Mouse (Mus musculus): ENCODE results near the gene Gm45015. TPM values are rescaled to one million over a fixed set of nuclear protein-coding genes. Genes with fewer than 3 reads are reported as not detected.

The Gm45015 gene
- total RNA-seq (2021) = not detected
- long read RNA-seq, experiment 1 = 0 reads
- long read RNA-seq, experiment 2 = 0 reads

GRCm38 (mm10) chrX:73336740-73337139, at the start of gene Gm45015:
TSS of gene Gm45015 (minus strand) at chrX:73336840.
- no peak for DNase-seq
- H3K27ac ChIP-seq = no peak within 1 kb of the TSS
- intact Hi-C loops (cut with DNase I) = no loop called here
- no peak for TF ChIP-seq CTCF (IDR thresholded peaks at IDR 0.05)
- H3K4me3 ChIP-seq = no peak within 1 kb of the TSS

GRCm38 (mm10) chrX:73384924-73385323, 48.3 kb upstream of the Gm45015 start:
- H3K27ac ChIP-seq = no peak overlapping the region
- TF ChIP-seq CTCF (IDR thresholded peaks at IDR 0.05) = no peak
- DNase-seq = no peak
- intact Hi-C loops (cut with DNase I) = no loop called here
- H3K4me3 ChIP-seq = no peak overlapping the region

DNA sequence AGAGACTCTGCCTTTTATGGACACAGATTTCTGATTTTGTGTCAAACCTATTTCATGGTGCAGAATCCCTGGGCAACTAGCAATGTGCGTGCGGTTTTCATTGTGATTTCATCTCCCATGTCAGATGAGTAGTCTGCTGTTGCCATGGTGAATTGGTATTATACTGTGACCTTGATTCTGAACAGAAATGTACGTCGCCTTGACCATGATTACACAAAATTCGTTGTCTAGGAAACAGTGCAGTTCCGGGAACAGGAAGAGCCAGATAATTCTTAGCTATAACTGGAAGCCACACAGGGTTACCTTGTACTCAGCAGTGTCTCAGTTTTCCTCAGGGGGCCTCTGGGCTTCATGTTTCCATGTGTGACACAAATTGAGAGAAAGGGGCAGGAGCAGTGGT, 47.8 kb upstream of the Gm45015 start:
- Histone ChIP-seq H3K27ac (no peak overlapping the region), H3K4me3 (no peak overlapping the region)
- no peak for TF ChIP-seq CTCF (IDR thresholded peaks at IDR 0.05)
- DNase-seq = no peak
- intact Hi-C loops (cut with DNase I) = no loop called here

DNA sequence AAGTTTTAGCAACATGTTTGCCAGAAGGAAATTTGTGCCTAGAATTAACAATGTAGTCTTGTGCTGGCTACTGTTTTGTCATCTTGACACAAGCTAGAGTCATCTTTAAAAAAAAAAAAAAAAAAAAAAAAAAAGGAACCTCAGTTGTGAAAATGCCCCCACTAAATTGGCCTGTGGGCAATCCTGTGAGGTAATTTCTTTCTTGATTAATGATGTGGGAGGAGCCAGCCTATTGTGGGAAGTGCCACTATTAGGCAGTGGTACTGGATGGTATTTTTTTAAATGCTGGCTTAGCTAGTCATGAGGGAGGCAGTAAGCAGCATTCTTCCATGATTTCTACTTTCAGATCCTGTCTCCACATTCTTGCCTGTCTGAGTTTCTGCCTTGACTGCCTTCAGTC, 26.7 kb upstream of the Gm45015 start:
- Histone ChIP-seq H3K4me3 (no peak overlapping the region), H3K27ac (no peak overlapping the region)
- DNase-seq = no peak
- intact Hi-C loops (cut with DNase I) = no loop called here
- no peak for TF ChIP-seq CTCF (IDR thresholded peaks at IDR 0.05)

GRCm38 (mm10) chrX:73356719-73357118, 20.1 kb upstream of the Gm45015 start:
- intact Hi-C loops (cut with DNase I) = no loop called here

DNA sequence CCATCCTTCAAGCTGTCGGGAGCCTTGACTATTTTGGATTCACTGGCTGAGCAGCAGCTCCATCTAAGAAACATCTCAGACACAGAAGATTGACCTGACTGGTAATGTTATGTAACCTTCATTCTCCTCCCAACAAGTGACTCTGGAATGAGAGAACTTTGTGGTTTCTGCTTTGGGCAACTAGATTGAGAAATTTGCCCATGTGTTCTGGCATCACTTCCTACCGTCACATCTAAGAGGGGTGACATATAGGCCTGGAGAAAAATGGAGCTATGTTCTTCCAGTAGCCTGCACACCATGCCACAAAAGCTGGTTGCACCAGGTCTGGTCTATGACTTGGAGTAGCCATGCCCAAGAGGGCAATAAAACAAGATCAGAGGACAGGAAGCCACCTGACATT, 19.5 kb upstream of the Gm45015 start:
- no peak for DNase-seq
- intact Hi-C loops (cut with DNase I) = no loop called here
- Histone ChIP-seq H3K27ac (no peak overlapping the region), H3K4me3 (no peak overlapping the region)
- TF ChIP-seq CTCF (IDR thresholded peaks at IDR 0.05) = no peak

More at GRCm38 (mm10) chrX:73356719-73357118, 20.1 kb upstream of the Gm45015 start:
- no peak overlapping the region for H3K27ac ChIP-seq
- no peak for DNase-seq
- TF ChIP-seq CTCF (IDR thresholded peaks at IDR 0.05) = no peak
- H3K4me3 ChIP-seq = no peak overlapping the region

- no peak for DNase-seq
- intact Hi-C loops (cut with DNase I) = no loop called here
- no peak overlapping the region for H3K27ac ChIP-seq
- no peak for TF ChIP-seq CTCF (IDR thresholded peaks at IDR 0.05)
- no peak overlapping the region for H3K4me3 ChIP-seq
Observed at GRCm38 (mm10) chrX:73344346-73344745, 7.7 kb upstream of the Gm45015 start.

DNA sequence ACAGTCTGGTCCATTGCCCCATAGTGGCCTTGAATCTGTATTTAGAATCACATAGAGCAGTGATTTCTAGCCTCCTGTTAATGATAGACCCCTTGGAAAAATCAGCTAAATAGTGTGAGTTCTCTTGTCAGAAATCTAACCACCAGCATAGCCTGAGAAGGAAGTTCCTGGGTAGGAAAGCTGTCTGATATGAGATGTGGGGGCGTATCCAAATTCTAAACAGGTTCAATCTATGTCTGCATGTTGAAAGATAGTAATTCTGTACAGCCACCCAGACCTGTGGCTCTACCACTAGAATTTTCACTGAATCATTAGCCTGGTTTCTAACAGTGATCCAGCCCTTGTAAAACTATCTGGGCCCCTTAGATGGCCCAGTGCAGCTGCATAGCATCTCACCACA, 7.2 kb upstream of the Gm45015 start:
- H3K4me3 ChIP-seq = no peak overlapping the region; the same call in 1 of the 2 replicates
- no peak for DNase-seq
- intact Hi-C loops (cut with DNase I) = no loop called here
- no peak for TF ChIP-seq CTCF (IDR thresholded peaks at IDR 0.05)
- no peak overlapping the region for H3K27ac ChIP-seq

DNA sequence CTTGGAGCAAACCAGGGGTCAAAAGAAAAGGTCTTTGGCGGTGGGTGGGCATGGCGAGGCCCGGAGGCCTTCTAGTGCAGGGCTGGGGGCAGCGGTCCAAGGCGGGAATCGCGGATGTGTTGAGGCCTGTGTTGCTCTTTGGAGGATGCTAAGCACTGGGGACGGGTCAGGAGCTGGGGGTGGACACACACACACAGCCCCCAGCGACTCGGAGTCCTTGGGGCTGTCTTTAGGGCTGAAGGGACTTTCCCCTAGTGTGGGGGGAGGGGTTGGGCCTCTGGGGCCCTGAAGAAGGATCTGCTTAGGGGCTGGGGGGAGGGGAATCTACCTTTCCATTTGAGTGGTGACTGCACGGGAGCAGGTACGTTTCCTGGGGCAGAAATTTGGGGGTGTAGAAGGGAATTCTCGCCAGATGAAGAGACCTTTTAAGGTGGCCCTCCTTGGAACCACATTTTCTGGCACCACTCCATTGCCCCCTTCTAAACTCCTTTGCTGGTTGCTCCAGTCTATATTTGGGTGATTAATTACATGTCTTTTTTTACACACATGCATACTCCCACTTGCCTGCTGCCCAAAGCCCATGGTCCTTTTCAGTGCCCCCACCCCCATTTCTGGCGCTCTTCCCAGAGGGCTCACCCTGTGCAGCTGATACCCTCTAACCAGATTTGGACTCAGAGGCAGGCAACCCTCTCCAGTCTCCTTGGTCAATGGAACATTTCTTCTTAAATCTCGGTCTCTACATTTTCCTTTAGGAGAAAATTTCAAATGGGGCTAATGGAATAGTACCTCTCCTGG, 6.5 kb upstream of the Gm45015 start:
- Histone ChIP-seq H3K4me3 (peak overlapping the region; percentile 81), H3K27ac (peak overlapping the region; percentile 83)
- peak; percentile 31 for DNase-seq
- intact Hi-C loops (cut with DNase I) = no loop called here
- no peak for TF ChIP-seq CTCF (IDR thresholded peaks at IDR 0.05)

DNA sequence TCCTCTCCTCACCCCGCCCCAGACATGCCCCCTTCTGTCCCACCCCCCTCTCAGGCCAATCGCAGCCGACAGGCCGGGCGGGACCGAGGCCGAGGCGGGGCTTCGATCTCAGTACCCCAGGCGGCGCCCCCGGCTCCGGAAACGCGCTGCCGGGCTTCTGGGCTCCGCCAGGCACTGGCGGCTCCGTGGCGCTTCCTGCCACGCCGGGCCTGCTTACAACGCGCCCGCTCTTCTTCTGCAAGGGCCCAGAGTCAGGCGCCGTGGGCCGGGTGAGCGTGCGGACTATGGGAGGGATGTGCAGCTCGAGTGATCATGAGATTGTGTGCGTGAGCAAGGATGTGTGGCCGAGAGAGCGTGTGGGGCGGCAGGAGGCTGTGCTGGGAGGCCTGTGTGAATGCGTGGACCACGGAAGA, 5.8 kb upstream of the Gm45015 start, which contains the start of gene Zfp275:
TSS of gene Zfp275 (plus strand) at position 139 of the 413 bp plus-strand sequence.
- intact Hi-C loops (cut with DNase I) = no loop called here
- peak; percentile 86 for DNase-seq
- Histone ChIP-seq H3K4me3 (peak within 1 kb of the TSS; percentile 81), H3K27ac (peak within 1 kb of the TSS; percentile 83)
- TF ChIP-seq CTCF (IDR thresholded peaks at IDR 0.05) = no peak

DNA sequence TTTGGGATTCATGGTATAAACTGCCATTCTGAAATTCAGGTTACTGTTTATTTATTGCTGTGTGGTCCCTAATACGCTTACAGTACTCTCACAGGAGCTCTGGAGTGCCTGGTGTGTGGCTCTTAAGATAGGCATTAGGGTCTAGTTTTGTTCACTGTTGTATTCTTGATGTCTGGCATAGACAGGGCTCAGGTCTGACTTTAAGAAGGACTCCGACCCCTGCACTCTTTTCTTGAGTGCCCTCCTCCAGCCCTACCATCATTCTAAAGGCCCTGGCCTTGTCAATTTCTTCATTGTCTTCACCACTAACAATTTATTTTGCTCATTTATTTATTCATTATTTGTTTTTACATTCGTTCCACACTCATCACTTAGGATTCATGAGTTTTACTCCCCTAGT, 5.4 kb upstream of the Gm45015 start:
- Histone ChIP-seq H3K27ac (peak overlapping the region; percentile 83; the same call in 1 of the 2 replicates), H3K4me3 (peak overlapping the region; percentile 81)
- DNase-seq = no peak
- intact Hi-C loops (cut with DNase I) = no loop called here
- no peak for TF ChIP-seq CTCF (IDR thresholded peaks at IDR 0.05)

DNA sequence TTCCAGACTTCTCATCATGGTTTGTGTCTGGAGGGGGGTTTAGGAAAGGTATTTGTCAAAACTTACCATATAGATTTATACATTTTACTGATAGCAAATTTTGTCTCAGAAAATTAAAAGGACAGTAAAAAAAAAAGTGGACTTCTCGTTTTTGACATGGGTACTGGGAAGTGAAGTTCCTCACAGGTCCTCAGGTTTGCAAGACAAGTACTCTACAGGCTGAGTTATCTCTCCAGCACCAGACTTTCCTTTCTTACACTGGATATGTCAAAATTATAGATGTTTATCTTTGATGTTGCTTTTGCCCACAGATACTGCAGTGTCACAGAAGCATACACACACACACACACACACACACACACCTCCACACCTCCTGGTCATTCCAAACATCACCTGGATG, 4.8 kb upstream of the Gm45015 start:
- DNase-seq = no peak
- Histone ChIP-seq H3K27ac (no peak overlapping the region), H3K4me3 (no peak overlapping the region)
- intact Hi-C loops (cut with DNase I) = no loop called here
- no peak for TF ChIP-seq CTCF (IDR thresholded peaks at IDR 0.05)

- intact Hi-C loops (cut with DNase I) = no loop called here
- no peak overlapping the region for H3K27ac ChIP-seq
- DNase-seq = no peak
- H3K4me3 ChIP-seq = no peak overlapping the region
- TF ChIP-seq CTCF (IDR thresholded peaks at IDR 0.05) = no peak
Observed at GRCm38 (mm10) chrX:73333548-73333947, 3.1 kb downstream of the Gm45015 start.

DNA sequence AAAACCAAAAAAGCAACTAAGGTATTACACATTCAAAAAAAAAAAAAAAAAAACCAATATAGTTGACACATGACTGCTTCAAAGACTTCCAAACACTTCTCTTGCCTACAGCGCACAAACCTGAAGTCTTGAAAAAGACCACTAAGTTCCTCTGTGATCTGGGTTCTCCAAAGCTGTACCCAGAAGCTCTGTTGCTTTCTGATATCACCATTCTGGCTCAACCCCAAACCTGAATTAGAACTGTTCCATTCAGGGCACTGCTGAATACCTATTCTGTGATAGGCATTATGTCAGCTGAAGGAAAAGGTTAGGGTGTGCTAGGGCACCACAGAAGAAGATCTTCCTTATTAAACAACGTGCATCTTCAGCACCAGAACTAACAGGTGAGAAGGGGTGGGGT, 9.4 kb downstream of the Gm45015 start:
- no peak for TF ChIP-seq CTCF (IDR thresholded peaks at IDR 0.05)
- DNase-seq = no peak
- intact Hi-C loops (cut with DNase I) = no loop called here
- Histone ChIP-seq H3K4me3 (no peak overlapping the region), H3K27ac (no peak overlapping the region)

Data from gastrocnemius, adult 2 months (tissue).